Mouse (Mus musculus) Muller cell, postnatal 12 days (primary cell): ENCODE results near the gene Hnrnpab.
A peak's percentile ranks its signal among the peaks of the same experiment; 100 is the strongest.

ENCODE experiments used
- DNase-seq: peaks from one replicate; pipeline ENCODE4 v3.0.0-alpha.2; 2015; ENCODE audit errors: inconsistent ontology term

Hnrnpab gene

GRCm38 (mm10) chr11:51606447-51607095 is at the start of gene Hnrnpab:
Hnrnpab (minus strand) TSS chr11:51606847.
- peak; percentile 96 for DNase-seq

GRCm38 (mm10) chr11:51654891-51655290 is 48.2 kb upstream of the Hnrnpab start:
- DNase-seq: no peak

GRCm38 (mm10) chr11:51653736-51654135 is 47.1 kb upstream of the Hnrnpab start:
- DNase-seq: no peak

- DNase-seq: no peak
Measured at GRCm38 (mm10) chr11:51652889-51653418, 46.3 kb upstream of the Hnrnpab start.

- peak; percentile 86 for DNase-seq
Measured at GRCm38 (mm10) chr11:51650691-51651515, 44.3 kb upstream of the Hnrnpab start, which contains the start of the genes N4bp3 and D930048N14Rik. N4bp3 (minus strand) TSS chr11:51650842. D930048N14Rik (plus strand) TSS chr11:51650954.

GRCm38 (mm10) chr11:51650261-51650660 is 43.6 kb upstream of the Hnrnpab start:
- DNase-seq: no peak

GRCm38 (mm10) chr11:51649889-51650199 is 43.2 kb upstream of the Hnrnpab start:
- no peak for DNase-seq

- DNase-seq: peak; percentile 9
Measured at GRCm38 (mm10) chr11:51649111-51649888, 42.7 kb upstream of the Hnrnpab start.

GRCm38 (mm10) chr11:51648566-51648965 is 41.9 kb upstream of the Hnrnpab start:
- peak; percentile 16 for DNase-seq

- DNase-seq: no peak
Measured at GRCm38 (mm10) chr11:51646751-51647667, 40.4 kb upstream of the Hnrnpab start.

- DNase-seq: no peak
Measured at GRCm38 (mm10) chr11:51646245-51646644, 39.6 kb upstream of the Hnrnpab start.

GRCm38 (mm10) chr11:51645293-51645692 is 38.6 kb upstream of the Hnrnpab start:
- no peak for DNase-seq

- DNase-seq: no peak
Measured at GRCm38 (mm10) chr11:51644217-51644616, 37.6 kb upstream of the Hnrnpab start.

GRCm38 (mm10) chr11:51643761-51644160 is 37.1 kb upstream of the Hnrnpab start:
- no peak for DNase-seq

- DNase-seq: no peak
Measured at GRCm38 (mm10) chr11:51643202-51643601, 36.6 kb upstream of the Hnrnpab start.

- DNase-seq: no peak
Measured at GRCm38 (mm10) chr11:51640748-51641147, 34.1 kb upstream of the Hnrnpab start.

GRCm38 (mm10) chr11:51638497-51638896 is 31.9 kb upstream of the Hnrnpab start:
- no peak for DNase-seq

- peak; percentile 69 for DNase-seq
Measured at GRCm38 (mm10) chr11:51637971-51638414, 31.3 kb upstream of the Hnrnpab start.

- peak; percentile 67 for DNase-seq
Measured at GRCm38 (mm10) chr11:51636323-51636684, 29.7 kb upstream of the Hnrnpab start.

GRCm38 (mm10) chr11:51635525-51636322 is 29.1 kb upstream of the Hnrnpab start, which contains the start of gene Rmnd5b:
Rmnd5b (minus strand) TSS chr11:51635896.
- peak; percentile 91 for DNase-seq
